Mouse (Mus musculus) embryonic facial prominence, embryonic 13.5 days (tissue): ENCODE measurements at regions not wholly inside any gene's neighbourhood (a gene's known extent, or its start where the extent isn't known, plus 50 kb on each side); places are given as distances from the start of the nearest gene placed in this dataset.

ENCODE experiments used
- ATAC-seq: fragments of 200-750 bp; cut with Nextera tagmentation; 2 replicates; pipeline ENCODE4 v1.8.0; 2017; ENCODE audit warnings: low read depth; ENCODE audit not compliant: insufficient number of reproducible peaks, insufficient read depth, low FRiP score, low TSS enrichment
- H3K27ac ChIP-seq: fragments of 300-500 bp; sonication (generic); 2 replicates; pipeline ENCODE4 v1.5.1; 2015; ENCODE audit warnings: moderate library complexity, mild to moderate bottlenecking, inconsistent platforms
- H3K27me3 ChIP-seq: fragments of 300-500 bp; sonication (generic); 2 replicates; pipeline ENCODE4 v1.6.1; 2015; ENCODE audit warnings: mild to moderate bottlenecking, inconsistent platforms
- H3K36me3 ChIP-seq: fragments of 300-500 bp; sonication (generic); 2 replicates; pipeline ENCODE4 v1.6.1; 2015; ENCODE audit warnings: mild to moderate bottlenecking, inconsistent platforms
- H3K4me1 ChIP-seq: fragments of 300-500 bp; sonication (generic); 2 replicates; pipeline ENCODE4 v1.6.1; 2015; ENCODE audit warnings: inconsistent platforms
- H3K4me2 ChIP-seq: fragments of 300-500 bp; sonication (generic); 2 replicates; pipeline ENCODE4 v1.6.1; 2015; ENCODE audit warnings: moderate library complexity, mild to moderate bottlenecking, inconsistent platforms
- H3K4me3 ChIP-seq: fragments of 300-500 bp; sonication (generic); 2 replicates; pipeline ENCODE4 v1.5.1; 2015; ENCODE audit warnings: mild to moderate bottlenecking, inconsistent platforms
- H3K9ac ChIP-seq: fragments of 300-500 bp; sonication (generic); 2 replicates; pipeline ENCODE4 v1.6.1; 2015; ENCODE audit warnings: mild to moderate bottlenecking, inconsistent platforms
- H3K9me3 ChIP-seq: fragments of 300-500 bp; sonication (generic); 2 replicates; pipeline ENCODE4 v1.6.1; 2016; ENCODE audit warnings: inconsistent platforms
- WGBS: fragments of 180-500 bp; shearing (Covaris S2); methylation state at CpG from one replicate; pipeline ENCODE4 v1.1.7; 2015; ENCODE audit warnings: mixed read lengths; 5-methylcytosine and 5-hydroxymethylcytosine counted together

DNA sequence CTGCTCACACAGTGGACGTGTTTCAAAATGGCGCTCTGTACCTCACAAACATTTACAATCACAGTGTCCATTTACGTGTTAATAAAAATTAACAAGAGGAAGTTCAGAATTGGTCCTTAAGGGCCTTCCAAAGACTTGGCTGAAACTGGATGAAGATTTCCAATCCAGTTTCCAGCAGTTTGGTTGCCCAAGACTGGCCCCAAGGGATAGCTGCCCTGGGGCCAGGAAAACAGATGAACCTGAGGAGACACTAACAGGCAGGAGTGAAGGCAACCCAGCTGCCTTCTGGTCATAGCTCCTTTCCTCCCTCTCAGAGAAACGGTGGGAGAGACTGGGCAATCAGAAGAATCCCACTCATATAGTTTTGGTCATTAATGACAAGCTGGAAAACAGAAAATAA lies 102.6 kb upstream of the Dyrk2 start:
- Histone ChIP-seq H3K4me1 (peaks cover 11% of the 10 kb centered on the region), H3K9ac (no peak overlapping the region), H3K27me3 (no peaks in the 10 kb centered on the region; the same call in 1 of the 2 replicates), H3K27ac (no peak overlapping the region), H3K9me3 (no peaks in the 10 kb centered on the region), H3K4me2 (no peak overlapping the region), H3K4me3 (no peak overlapping the region), H3K36me3 (no peaks in the 10 kb centered on the region)
- 87% methylated on average over 4 of the region's 4 CpGs for WGBS
- ATAC-seq, result no peak

DNA sequence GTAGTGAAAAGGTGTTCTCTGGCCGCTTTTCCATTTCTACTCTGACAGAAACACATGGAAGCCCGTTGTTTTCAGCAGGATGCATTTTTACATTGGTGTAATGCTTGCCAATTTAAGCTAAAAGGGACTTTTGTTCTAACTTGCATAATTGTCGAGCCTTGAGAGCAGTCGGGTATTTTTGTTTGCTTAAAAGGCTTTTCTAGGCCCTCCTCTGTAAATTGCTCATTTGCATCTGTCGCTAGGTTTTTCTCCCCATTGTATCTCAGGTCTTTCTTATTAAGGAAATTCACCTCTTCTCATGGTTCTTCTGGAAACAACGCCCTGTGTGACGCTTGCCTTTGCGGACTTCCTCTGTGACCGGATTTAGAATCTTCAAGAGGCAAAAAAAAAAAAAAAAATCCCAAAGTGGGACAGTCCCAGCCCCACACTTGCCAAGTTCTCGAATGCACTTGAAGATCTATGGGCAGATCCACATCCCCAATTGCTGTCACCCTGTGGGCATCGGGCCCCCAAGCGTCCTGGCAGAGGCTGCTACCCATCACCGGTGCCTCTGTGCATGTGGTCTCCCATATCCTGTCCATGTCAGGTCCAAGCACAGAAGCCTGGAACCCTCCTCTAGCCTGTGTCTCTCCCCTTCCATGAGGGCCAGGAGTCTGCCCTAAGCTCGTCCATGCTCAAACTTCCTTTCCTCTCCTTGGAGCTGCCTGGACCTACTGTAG lies 100.6 kb upstream of the Dyrk2 start:
- no peaks in the 10 kb centered on the region for H3K4me1 ChIP-seq
- no peak overlapping the region for H3K27ac ChIP-seq
- no peak overlapping the region for H3K4me3 ChIP-seq
- H3K27me3 ChIP-seq, result no peaks in the 10 kb centered on the region
- no peak overlapping the region for H3K9ac ChIP-seq
- no peak for ATAC-seq
- 83% methylated on average over 14 of the region's 14 CpGs for WGBS
- H3K9me3 ChIP-seq, result no peaks in the 10 kb centered on the region
- no peaks in the 10 kb centered on the region for H3K36me3 ChIP-seq
- H3K4me2 ChIP-seq, result no peak overlapping the region

DNA sequence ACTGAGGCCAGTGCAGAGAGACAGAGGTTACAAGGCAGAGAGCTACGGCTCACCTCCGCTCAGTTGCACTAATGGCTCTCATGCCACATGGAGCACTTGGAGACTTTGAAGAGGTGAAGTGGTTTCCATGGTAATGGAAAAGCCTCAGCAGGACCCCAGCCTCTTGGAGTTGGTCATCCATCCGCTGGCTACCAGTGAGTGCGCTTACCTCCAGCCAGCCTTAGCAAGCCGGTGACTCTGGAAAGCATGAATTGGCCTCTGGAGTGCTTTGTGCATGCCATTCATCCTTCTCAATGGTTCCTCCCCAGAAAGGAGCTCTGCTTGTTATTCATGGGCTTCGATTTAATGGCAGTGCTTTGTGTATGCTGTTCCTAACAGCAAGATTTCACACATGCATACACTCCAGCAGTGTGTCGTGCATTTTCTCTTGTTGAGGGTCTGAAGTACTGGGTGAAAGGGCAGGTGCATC lies 91.7 kb upstream of the Dyrk2 start:
- H3K9ac ChIP-seq, result no peak overlapping the region
- H3K4me1 ChIP-seq, result peaks cover 8% of the 10 kb centered on the region
- WGBS, result 68% methylated on average over 7 of the region's 7 CpGs
- H3K27ac ChIP-seq, result no peak overlapping the region
- ATAC-seq, result no peak
- H3K9me3 ChIP-seq, result no peaks in the 10 kb centered on the region
- no peak overlapping the region for H3K4me2 ChIP-seq
- no peaks in the 10 kb centered on the region for H3K36me3 ChIP-seq
- H3K27me3 ChIP-seq, result no peaks in the 10 kb centered on the region
- H3K4me3 ChIP-seq, result no peak overlapping the region

DNA sequence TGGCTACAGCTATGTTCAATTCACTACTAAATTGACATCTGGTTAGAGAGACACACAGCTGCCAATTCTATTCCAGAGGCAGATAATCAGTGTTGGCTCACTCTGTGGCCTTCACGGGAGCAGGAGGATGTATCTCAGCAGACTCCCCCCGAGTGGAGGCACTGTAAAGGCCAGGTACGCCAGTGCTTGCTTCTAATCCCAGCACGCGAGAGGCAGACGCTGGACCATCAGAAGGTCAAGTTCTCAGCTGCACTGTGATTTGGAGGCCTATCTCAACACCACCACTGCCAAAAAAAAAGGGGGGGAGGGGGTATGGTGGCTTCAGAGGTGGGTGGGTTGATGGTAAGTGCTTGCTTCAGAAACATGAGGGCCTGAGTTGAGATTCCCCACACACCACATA lies 90.1 kb upstream of the Dyrk2 start:
- no peaks in the 10 kb centered on the region for H3K36me3 ChIP-seq
- H3K27me3 ChIP-seq, result no peaks in the 10 kb centered on the region
- H3K27ac ChIP-seq, result no peak overlapping the region
- WGBS, result 61% methylated on average over 6 of the region's 6 CpGs
- H3K4me3 ChIP-seq, result no peak overlapping the region
- peaks cover 18% of the 10 kb centered on the region for H3K4me1 ChIP-seq
- no peak for ATAC-seq
- no peak overlapping the region for H3K4me2 ChIP-seq
- no peaks in the 10 kb centered on the region for H3K9me3 ChIP-seq
- no peak overlapping the region for H3K9ac ChIP-seq

DNA sequence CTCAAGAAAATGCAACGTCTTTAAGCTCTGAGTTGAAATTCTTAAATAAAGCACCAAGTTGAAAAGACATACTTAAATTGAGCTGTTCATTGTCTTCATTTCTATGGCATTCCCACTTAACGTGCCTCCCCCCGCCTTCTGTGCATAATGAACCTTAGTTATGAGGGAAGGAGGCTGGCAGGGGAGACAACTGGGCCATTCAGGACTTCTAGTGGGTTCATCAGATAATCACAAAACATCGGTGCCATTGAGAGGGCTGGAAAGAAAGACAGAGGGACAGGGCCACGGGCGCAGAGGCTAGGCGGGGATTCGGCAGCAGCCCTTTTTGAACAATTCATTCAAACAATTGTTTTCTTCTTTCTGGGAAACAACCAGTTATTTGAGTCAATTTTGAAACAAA lies 89.6 kb upstream of the Dyrk2 start:
- Histone ChIP-seq H3K4me1 (peaks cover 18% of the 10 kb centered on the region), H3K36me3 (no peaks in the 10 kb centered on the region), H3K4me3 (no peak overlapping the region), H3K9me3 (no peaks in the 10 kb centered on the region), H3K4me2 (no peak overlapping the region), H3K27ac (no peak overlapping the region), H3K27me3 (no peaks in the 10 kb centered on the region), H3K9ac (no peak overlapping the region)
- ATAC-seq, result no peak
- 37% methylated on average over 8 of the region's 8 CpGs for WGBS

DNA sequence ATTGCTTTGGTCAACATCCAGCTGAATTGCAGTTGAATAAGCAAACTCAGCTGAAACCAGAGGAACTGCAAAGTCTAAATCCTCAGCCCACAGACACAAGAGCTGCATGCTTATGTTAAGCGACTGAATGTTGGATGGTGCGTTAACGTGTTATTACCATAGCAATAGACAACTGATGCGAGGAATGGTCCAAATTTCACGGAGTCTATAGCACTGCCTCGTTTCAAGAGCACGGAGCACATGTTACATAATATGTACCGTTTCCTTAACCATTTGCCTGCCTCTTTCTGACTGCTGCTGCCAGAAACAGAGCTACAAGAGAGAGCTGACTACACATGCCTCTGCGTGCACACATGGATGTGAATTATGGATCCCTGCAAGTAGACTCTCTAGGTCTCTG lies 86.3 kb upstream of the Dyrk2 start:
- Histone ChIP-seq H3K4me3 (no peak overlapping the region), H3K27ac (0 out of 2 replicates have a peak overlapping the region, but pooled peaks have one; percentile 39), H3K4me1 (peaks cover 18% of the 10 kb centered on the region), H3K4me2 (no peak overlapping the region), H3K27me3 (no peaks in the 10 kb centered on the region), H3K9me3 (no peaks in the 10 kb centered on the region), H3K9ac (no peak overlapping the region), H3K36me3 (no peaks in the 10 kb centered on the region)
- peak; percentile 80 for ATAC-seq
- WGBS, result 28% methylated on average over 9 of the region's 9 CpGs

DNA sequence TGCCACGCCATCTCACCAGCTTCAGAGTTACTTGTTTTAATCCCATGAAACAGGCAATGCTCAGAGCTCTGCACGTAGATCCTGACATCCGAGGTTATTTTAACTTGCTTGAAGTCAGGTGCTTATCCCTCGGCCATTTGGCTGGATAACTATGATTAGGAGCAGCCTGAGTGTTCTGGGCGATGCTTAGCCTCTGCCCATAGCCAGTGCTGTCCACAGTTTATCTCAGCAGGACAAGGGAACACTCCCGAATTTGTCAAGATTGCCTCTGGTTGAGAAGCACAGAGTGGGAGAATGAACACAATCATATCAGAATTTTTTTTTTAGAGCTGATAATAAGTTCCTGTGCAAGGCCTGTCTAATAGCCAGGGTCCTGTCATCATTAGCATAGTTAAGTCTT lies 83.4 kb upstream of the Dyrk2 start:
- ATAC-seq, result no peak
- H3K36me3 ChIP-seq, result no peaks in the 10 kb centered on the region
- no peak overlapping the region for H3K9ac ChIP-seq
- peaks cover 11% of the 10 kb centered on the region for H3K4me1 ChIP-seq
- no peaks in the 10 kb centered on the region for H3K27me3 ChIP-seq
- H3K9me3 ChIP-seq, result no peaks in the 10 kb centered on the region
- H3K4me2 ChIP-seq, result no peak overlapping the region
- H3K27ac ChIP-seq, result no peak overlapping the region
- no peak overlapping the region for H3K4me3 ChIP-seq
- WGBS, result 86% methylated on average over 6 of the region's 6 CpGs

DNA sequence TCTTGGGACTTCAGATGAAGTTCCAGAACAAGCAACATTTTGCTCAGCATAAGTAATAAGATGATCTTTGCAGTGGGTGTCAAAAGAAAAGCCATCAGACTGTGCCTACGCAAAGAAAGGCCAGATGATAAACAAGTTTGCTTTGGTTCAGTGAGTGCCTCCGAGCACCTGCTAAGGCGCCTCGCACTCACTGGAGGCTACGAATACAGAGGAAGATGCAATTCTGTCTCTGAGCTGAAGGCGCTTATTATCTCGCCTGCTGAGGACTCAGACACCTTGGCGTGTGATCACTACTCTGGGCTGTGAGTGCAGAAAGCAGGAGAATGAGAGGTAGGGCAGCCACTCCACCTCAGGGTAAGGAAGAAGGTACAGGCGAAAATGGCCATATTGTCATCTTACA lies 82.7 kb upstream of the Dyrk2 start:
- WGBS, result 88% methylated on average over 9 of the region's 9 CpGs
- H3K9ac ChIP-seq, result no peak overlapping the region
- H3K4me1 ChIP-seq, result peaks cover 11% of the 10 kb centered on the region
- H3K9me3 ChIP-seq, result no peaks in the 10 kb centered on the region
- no peak overlapping the region for H3K27ac ChIP-seq
- no peaks in the 10 kb centered on the region for H3K36me3 ChIP-seq
- H3K4me2 ChIP-seq, result no peak overlapping the region
- no peak for ATAC-seq
- H3K27me3 ChIP-seq, result no peaks in the 10 kb centered on the region
- no peak overlapping the region for H3K4me3 ChIP-seq

DNA sequence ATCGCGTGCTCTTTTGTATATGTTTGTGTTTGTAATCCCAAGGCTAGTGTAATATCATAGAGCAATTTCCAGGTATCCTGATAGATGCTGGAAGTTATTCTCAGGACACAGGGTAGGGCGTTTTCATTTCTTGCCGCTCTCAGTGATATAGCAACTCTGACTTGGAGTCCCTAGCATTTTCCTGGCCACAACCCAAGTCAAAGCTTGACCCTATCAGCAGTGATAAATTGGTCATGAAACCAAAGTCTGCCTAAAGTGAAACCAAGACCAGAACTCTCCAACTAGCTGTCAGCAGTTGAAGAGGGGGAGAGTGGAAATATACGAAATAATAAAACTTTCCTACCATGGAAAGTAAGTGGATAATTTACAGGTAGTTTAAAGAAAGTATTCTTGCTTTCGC lies 77.7 kb upstream of the Dyrk2 start:
- no peaks in the 10 kb centered on the region for H3K9me3 ChIP-seq
- H3K4me2 ChIP-seq, result no peak overlapping the region
- WGBS, result 78% methylated on average over 6 of the region's 6 CpGs
- H3K27ac ChIP-seq, result no peak overlapping the region
- no peak overlapping the region for H3K9ac ChIP-seq
- H3K36me3 ChIP-seq, result no peaks in the 10 kb centered on the region
- H3K4me3 ChIP-seq, result no peak overlapping the region
- H3K27me3 ChIP-seq, result no peaks in the 10 kb centered on the region
- H3K4me1 ChIP-seq, result no peaks in the 10 kb centered on the region
- ATAC-seq, result no peak

DNA sequence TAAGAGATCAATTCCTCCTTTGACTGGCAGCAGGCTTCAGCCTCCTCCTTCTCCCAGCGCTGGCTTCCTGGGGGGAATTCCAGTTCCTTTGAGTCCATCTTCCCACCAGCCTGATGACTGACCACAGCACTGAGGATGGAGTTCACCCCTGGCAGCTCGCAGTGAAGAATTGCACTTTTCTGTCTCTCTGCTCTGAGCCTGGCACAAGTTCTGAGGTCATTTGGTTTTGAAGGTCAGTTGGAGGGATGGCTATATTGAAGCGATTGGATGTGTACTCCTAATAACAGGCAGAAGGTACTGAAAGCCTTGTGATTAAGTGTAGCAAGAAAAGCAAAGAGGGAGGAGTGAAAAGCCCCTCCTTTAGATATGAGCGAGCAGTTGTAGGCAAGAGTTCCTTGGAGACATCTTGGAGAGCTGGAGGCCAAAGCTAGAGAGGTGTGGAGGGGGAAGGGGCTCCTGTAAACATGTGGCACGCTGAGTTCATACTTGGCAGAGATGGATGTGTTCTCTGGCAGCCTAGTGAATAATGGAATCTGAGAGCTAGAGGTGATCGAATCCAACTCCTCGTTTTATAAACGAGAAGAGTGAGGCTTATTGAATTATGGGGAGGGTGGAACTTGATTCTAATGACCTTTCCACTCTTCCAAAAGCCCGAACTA lies 77.1 kb upstream of the Dyrk2 start:
- Histone ChIP-seq H3K36me3 (no peaks in the 10 kb centered on the region), H3K27me3 (no peaks in the 10 kb centered on the region), H3K4me2 (no peak overlapping the region), H3K9me3 (no peaks in the 10 kb centered on the region), H3K4me3 (no peak overlapping the region), H3K9ac (no peak overlapping the region), H3K4me1 (no peaks in the 10 kb centered on the region), H3K27ac (no peak overlapping the region)
- no peak for ATAC-seq
- WGBS, result 63% methylated on average over 9 of the region's 9 CpGs

DNA sequence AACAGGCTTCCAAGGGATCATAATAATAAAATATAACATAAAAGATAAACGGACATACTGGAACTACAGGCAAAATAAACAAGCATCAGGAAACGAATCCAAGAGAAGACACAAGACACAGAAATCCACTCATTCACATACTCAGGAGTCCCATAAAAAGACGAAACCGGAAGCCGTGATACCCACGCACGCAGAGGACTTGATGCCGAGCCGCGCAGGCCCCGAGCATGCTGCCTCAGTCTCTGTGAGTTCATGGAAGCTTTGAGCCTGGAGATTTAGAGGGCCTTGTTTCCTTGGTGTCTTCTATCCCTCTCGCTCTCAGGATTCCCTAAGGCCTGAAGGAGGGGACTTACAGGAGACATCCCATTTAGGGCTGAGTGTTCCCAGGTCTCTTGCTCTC lies 57.3 kb upstream of the Dyrk2 start:
- Histone ChIP-seq H3K4me2 (no peak overlapping the region), H3K9me3 (no peaks in the 10 kb centered on the region; the same call in 1 of the 2 replicates), H3K9ac (no peak overlapping the region), H3K36me3 (no peaks in the 10 kb centered on the region), H3K27ac (no peak overlapping the region), H3K27me3 (peaks cover 10% of the 10 kb centered on the region; the same call in 1 of the 2 replicates), H3K4me1 (peaks cover 13% of the 10 kb centered on the region), H3K4me3 (no peak overlapping the region)
- WGBS, result 88% methylated on average over 12 of the region's 12 CpGs
- no peak for ATAC-seq

DNA sequence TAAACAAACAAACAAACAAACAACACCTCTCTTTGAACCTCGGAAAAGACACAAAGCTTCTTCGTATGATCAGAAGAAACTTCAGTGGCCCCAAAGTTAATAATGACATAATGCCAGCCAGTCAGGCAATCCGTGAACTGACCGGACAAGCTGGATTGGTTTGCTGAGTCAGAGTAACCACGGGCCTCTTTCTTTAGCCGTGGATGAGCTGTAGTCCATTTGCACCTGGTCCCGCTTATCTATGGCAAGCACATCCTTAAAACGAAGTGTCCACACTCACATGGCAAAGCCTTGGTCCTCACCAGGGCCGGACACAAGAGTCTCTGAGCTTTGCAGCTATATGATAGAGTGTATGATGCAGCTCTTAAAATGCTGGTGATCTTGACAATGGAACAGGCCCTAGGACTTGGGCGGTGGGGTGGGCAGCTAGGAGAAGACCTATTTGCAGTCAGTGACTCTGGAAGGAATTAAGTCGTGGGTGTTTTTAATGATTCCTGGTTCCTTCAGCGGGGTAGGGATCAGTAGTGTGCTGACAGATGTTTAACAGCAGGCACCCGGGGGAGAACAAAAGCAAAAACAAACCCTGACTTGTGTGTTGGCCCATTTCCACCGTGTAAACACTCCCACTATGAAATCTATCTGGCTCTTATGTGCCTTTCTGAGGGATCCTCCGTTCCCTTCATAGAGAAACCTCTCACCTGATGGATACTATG lies 53.6 kb upstream of the Dyrk2 start:
- no peaks in the 10 kb centered on the region for H3K9me3 ChIP-seq
- no peak overlapping the region for H3K27ac ChIP-seq
- no peak for ATAC-seq
- no peaks in the 10 kb centered on the region for H3K36me3 ChIP-seq
- 45% methylated on average over 15 of the region's 15 CpGs for WGBS
- H3K4me3 ChIP-seq, result no peak overlapping the region
- no peak overlapping the region for H3K9ac ChIP-seq
- peaks cover 10% of the 10 kb centered on the region; the same call in 1 of the 2 replicates for H3K27me3 ChIP-seq
- H3K4me1 ChIP-seq, result peaks cover 13% of the 10 kb centered on the region
- no peak overlapping the region for H3K4me2 ChIP-seq
